ENCODE assay signal across 28 mouse cellular contexts in genomic region chr11:71360856-71361255, GRCm38 (mm10).
"Had no signal": no experiment of that assay in that cellular context is flagged by ENCODE, and none has a peak within 500 bp of the region (broad histone marks: within the 10 kb centered on the region; RNA-seq: fewer than 3 reads in every experiment).

No protein-coding gene starts in this region.

- DNase-seq: cerebellum, adult 2 months; cerebellum, adult 8-10 months; cerebellum, adult 9-10 months; cerebellum, adult 9-11 months; cerebellum, postnatal 10 days; cerebellum, postnatal 14 days; cerebellum, postnatal 25 days; cerebellum, postnatal 36 days; embryo, embryonic 11 days; forebrain, postnatal 0 days; gastrocnemius, adult 2 months; gastrocnemius, postnatal 10 days; gastrocnemius, postnatal 14 days; gastrocnemius, postnatal 25 days; gastrocnemius, postnatal 36 days; heart, adult 18-20 months; heart, adult 2 months had no signal

- H3K27ac ChIP-seq: embryonic facial prominence, embryonic 10.5 days; embryonic facial prominence, embryonic 12.5 days; embryonic facial prominence, embryonic 13.5 days; embryonic facial prominence, embryonic 15.5 days; forebrain, embryonic 10.5 days; forebrain, embryonic 12.5 days; forebrain, embryonic 13.5 days; forebrain, embryonic 15.5 days; gastrocnemius, adult 2 months; heart, adult 2 months had no signal

- H3K9me3 ChIP-seq: embryonic facial prominence, embryonic 10.5 days; embryonic facial prominence, embryonic 12.5 days; embryonic facial prominence, embryonic 13.5 days; embryonic facial prominence, embryonic 15.5 days; forebrain, embryonic 10.5 days; forebrain, embryonic 12.5 days; forebrain, embryonic 13.5 days; forebrain, embryonic 15.5 days had no signal

- H3K9ac ChIP-seq: embryonic facial prominence, embryonic 12.5 days; embryonic facial prominence, embryonic 13.5 days; embryonic facial prominence, embryonic 15.5 days; forebrain, embryonic 12.5 days; forebrain, embryonic 13.5 days; forebrain, embryonic 15.5 days; forebrain, postnatal 0 days had no signal

- H3K36me3 ChIP-seq: embryonic facial prominence, embryonic 10.5 days; embryonic facial prominence, embryonic 12.5 days; embryonic facial prominence, embryonic 13.5 days; embryonic facial prominence, embryonic 15.5 days; forebrain, embryonic 10.5 days; forebrain, embryonic 12.5 days; forebrain, embryonic 15.5 days had no signal

- H3K4me3 ChIP-seq: embryonic facial prominence, embryonic 10.5 days; embryonic facial prominence, embryonic 12.5 days; embryonic facial prominence, embryonic 13.5 days; embryonic facial prominence, embryonic 15.5 days; erythroblast, embryonic 14.5 days; forebrain, embryonic 10.5 days; forebrain, embryonic 12.5 days; forebrain, embryonic 13.5 days; forebrain, embryonic 15.5 days; gastrocnemius, adult 2 months; heart, adult 2 months had no signal

- H3K4me2 ChIP-seq: embryonic facial prominence, embryonic 12.5 days; embryonic facial prominence, embryonic 13.5 days; embryonic facial prominence, embryonic 15.5 days; forebrain, embryonic 12.5 days; forebrain, embryonic 13.5 days; forebrain, embryonic 15.5 days had no signal

- H3K27me3 ChIP-seq: embryonic facial prominence, embryonic 12.5 days; embryonic facial prominence, embryonic 13.5 days; embryonic facial prominence, embryonic 15.5 days; forebrain, embryonic 12.5 days; forebrain, embryonic 13.5 days; forebrain, embryonic 15.5 days had no signal

- H3K4me1 ChIP-seq: embryonic facial prominence, embryonic 10.5 days; embryonic facial prominence, embryonic 12.5 days; embryonic facial prominence, embryonic 13.5 days; embryonic facial prominence, embryonic 15.5 days; forebrain, embryonic 10.5 days; forebrain, embryonic 12.5 days; forebrain, embryonic 13.5 days; forebrain, embryonic 15.5 days had no signal

- ATAC-seq: forebrain, embryonic 13.5 days; forebrain, embryonic 14.5 days; forebrain, embryonic 15.5 days; forebrain, embryonic 16.5 days; forebrain, postnatal 0 days had no signal
